Mouse (Mus musculus) common myeloid progenitor, adult 5-6 weeks (primary cell): ENCODE results near the gene Kbtbd12. TPM values are rescaled to one million over a fixed set of nuclear protein-coding genes. Genes with fewer than 3 reads are reported as not detected.

Source experiments
- ATAC-seq: replicated peaks from 2 replicates; pipeline ENCODE4 v1.8.0; 2016; ENCODE audit warnings: low read depth, mild to moderate bottlenecking, moderate TSS enrichment, inconsistent platforms; ENCODE audit not compliant: poor library complexity, severe bottlenecking
- total RNA-seq: library from RNA; stranded (forward); fragments of 200-1000, 187-1606 nt; gene quantifications from 2 replicates; pipeline ENCODE4 v1.2.3, GENCODE M21; 2017

The Kbtbd12 gene
- total RNA-seq, 1 experiment from 2014 or later: 3.3 TPM

- no peak for ATAC-seq
These were observed 79.7 kb downstream of the Kbtbd12 start for GRCm38 (mm10) chr6:88558076-88558475.

GRCm38 (mm10) chr6:88557548-88557947, 80.2 kb downstream of the Kbtbd12 start:
- no peak for ATAC-seq

- no peak for ATAC-seq
These were observed 87.8 kb downstream of the Kbtbd12 start for GRCm38 (mm10) chr6:88549916-88550315.

- no peak for ATAC-seq
These were observed 88.5 kb downstream of the Kbtbd12 start for GRCm38 (mm10) chr6:88549137-88549814.

GRCm38 (mm10) chr6:88548405-88549049, 89.2 kb downstream of the Kbtbd12 start:
- ATAC-seq: no peak

- ATAC-seq: no peak
These were observed 92.4 kb downstream of the Kbtbd12 start for GRCm38 (mm10) chr6:88545397-88545790.

- peak; percentile 86 for ATAC-seq
These were observed 92.9 kb downstream of the Kbtbd12 start for GRCm38 (mm10) chr6:88544644-88545396.

GRCm38 (mm10) chr6:88544241-88544640, 93.5 kb downstream of the Kbtbd12 start:
- no peak for ATAC-seq

- ATAC-seq: no peak
These were observed 97.5 kb downstream of the Kbtbd12 start for GRCm38 (mm10) chr6:88540093-88540755.

GRCm38 (mm10) chr6:88530306-88530705, 107.4 kb downstream of the Kbtbd12 start:
- no peak for ATAC-seq

- ATAC-seq: no peak
These were observed 113.7 kb downstream of the Kbtbd12 start for GRCm38 (mm10) chr6:88524056-88524455.

GRCm38 (mm10) chr6:88523451-88523850, 114.3 kb downstream of the Kbtbd12 start:
- no peak for ATAC-seq

- no peak for ATAC-seq
These were observed 114.7 kb downstream of the Kbtbd12 start for GRCm38 (mm10) chr6:88523043-88523442.

GRCm38 (mm10) chr6:88522606-88523005, 115.1 kb downstream of the Kbtbd12 start:
- peak; percentile 52 for ATAC-seq

GRCm38 (mm10) chr6:88521821-88522220, 115.9 kb downstream of the Kbtbd12 start:
- ATAC-seq: no peak

- ATAC-seq: peak; percentile 94
These were observed 119.1 kb downstream of the Kbtbd12 start, which contains the start of gene Sec61a1 for GRCm38 (mm10) chr6:88518404-88519263. TSS of gene Sec61a1 (minus strand) at chr6:88518905.

GRCm38 (mm10) chr6:88517701-88518403, 119.9 kb downstream of the Kbtbd12 start:
- ATAC-seq: no peak

GRCm38 (mm10) chr6:88516667-88517066, 121.1 kb downstream of the Kbtbd12 start:
- ATAC-seq: no peak

- ATAC-seq: no peak
These were observed 121.8 kb downstream of the Kbtbd12 start for GRCm38 (mm10) chr6:88515971-88516370.
